Mouse (Mus musculus) spleen, adult 2 months (tissue): ENCODE data around the gene Syngr3. TPM values are rescaled to one million over a fixed set of nuclear protein-coding genes. Genes with fewer than 3 reads are reported as not detected.
"Not testable (repeated sequence)": the region's sequence is repeated elsewhere in the genome, so short reads cannot be mapped to it uniquely, and the experiment has no call there.

Source experiments
- DNase-seq, 2 experiments: peaks; one replicate each; pipeline versions ENCODE4 v3.0.0 to v3.0.0-alpha.2; 2012 to 2021; ENCODE audit warnings: low spot score in 2 of 2, low read depth in 1 of 2
- H3K27ac ChIP-seq: fragments of 200-500 bp; 2 replicates; pipeline ENCODE4 v1.5.1; 2012; ENCODE audit warnings: low read length, inconsistent platforms; ENCODE audit not compliant: insufficient read depth
- H3K27me3 ChIP-seq: fragments of 200-500 bp; 2 replicates; pipeline ENCODE4 v1.6.1; 2012; ENCODE audit warnings: mild to moderate bottlenecking, moderate library complexity, low read length, inconsistent platforms; ENCODE audit not compliant: control insufficient read depth, insufficient read depth
- H3K36me3 ChIP-seq: fragments of 200-500 bp; 2 replicates; pipeline ENCODE4 v1.6.1; 2012; ENCODE audit warnings: mild to moderate bottlenecking, low read length, inconsistent platforms; ENCODE audit not compliant: control insufficient read depth, insufficient read depth
- H3K4me1 ChIP-seq: fragments of 200-500 bp; 2 replicates; pipeline ENCODE4 v1.6.1; 2011; ENCODE audit warnings: inconsistent platforms; ENCODE audit not compliant: control insufficient read depth, insufficient read depth, insufficient read length
- H3K4me3 ChIP-seq: fragments of 200-500 bp; 2 replicates; pipeline ENCODE4 v1.5.1; 2011; ENCODE audit warnings: mild to moderate bottlenecking, inconsistent platforms; ENCODE audit not compliant: insufficient read depth, insufficient read length; ENCODE audit errors: extremely low read depth
- CTCF ChIP-seq: fragments of 200-500 bp; IDR thresholded peaks from 2 replicates; pipeline ENCODE4 v1.5.1; 2011; ENCODE audit warnings: mild to moderate bottlenecking, inconsistent platforms; ENCODE audit not compliant: insufficient read depth, insufficient read length, insufficient replicate concordance; ENCODE audit errors: extremely low read depth
- POLR2A ChIP-seq: fragments of 200-500 bp; IDR thresholded peaks from 2 replicates; pipeline ENCODE4 v1.6.1; 2011; ENCODE audit warnings: low read depth, low read length, inconsistent platforms
- WGBS: fragments of 180-500 bp; shearing (Covaris S2); methylation state at CpG from one replicate; pipeline ENCODE4 v1.1.7; 2018; 5-methylcytosine and 5-hydroxymethylcytosine counted together
- polyA plus RNA-seq: library from polyadenylated mRNA; depleted of rRNA; stranded (reverse); fragments of >200 nt; gene quantifications from 2 replicates; pipeline ENCODE4 v1.2.3, GENCODE M21; 2012

Gene Syngr3
- polyA plus RNA-seq, 1 experiment, result 0.23 TPM

- WGBS, result 11% methylated on average over 8 of the region's 8 CpGs
- DNase-seq, result no peak
- H3K4me3 ChIP-seq, result peak overlapping the region; percentile 76
- no peaks in the 10 kb centered on the region for H3K36me3 ChIP-seq
- H3K4me1 ChIP-seq, result peaks cover 12% of the 10 kb centered on the region; the same call in 1 of the 2 replicates
- H3K27ac ChIP-seq, result no peak overlapping the region
- TF ChIP-seq CTCF (no peak), POLR2A (no peak)
- no peaks in the 10 kb centered on the region for H3K27me3 ChIP-seq
Observed at GRCm38 (mm10) chr17:24670246-24670844, 19.4 kb downstream of the Syngr3 start.

- peaks cover 12% of the 10 kb centered on the region; the same call in 1 of the 2 replicates for H3K4me1 ChIP-seq
- peak; percentile 41; the same call in 1 of the 2 replicates for TF ChIP-seq POLR2A
- TF ChIP-seq CTCF, result no peak
- H3K27me3 ChIP-seq, result no peaks in the 10 kb centered on the region
- peak; percentile 86 to 94 for DNase-seq
- peak within 1 kb of the TSS; percentile 76 for H3K4me3 ChIP-seq
- H3K27ac ChIP-seq, result peak within 1 kb of the TSS; percentile 58
- 1% methylated on average over 76 of the region's 80 CpGs for WGBS
- no peaks in the 10 kb centered on the region for H3K36me3 ChIP-seq
Observed at GRCm38 (mm10) chr17:24669545-24670245, 20.1 kb downstream of the Syngr3 start, which contains the start of gene Zfp598. TSS of gene Zfp598 (plus strand) at chr17:24669687.

- H3K4me1 ChIP-seq, result peaks cover 12% of the 10 kb centered on the region; the same call in 1 of the 2 replicates
- DNase-seq, result not testable (repeated sequence)
- WGBS, result 8% methylated on average over 15 of the region's 15 CpGs
Observed at GRCm38 (mm10) chr17:24669214-24669544, 20.6 kb downstream of the Syngr3 start.

GRCm38 (mm10) chr17:24667416-24667815 is 22.3 kb downstream of the Syngr3 start:
- WGBS, result 17% methylated on average over 6 of the region's 6 CpGs
- no peak for TF ChIP-seq POLR2A
- peak; percentile 41; the same call in 1 of the 2 replicates for TF ChIP-seq CTCF
- peak; percentile 52 to 71 for DNase-seq

More at GRCm38 (mm10) chr17:24669214-24669544, 20.6 kb downstream of the Syngr3 start:
- peak overlapping the region; percentile 46; the same call in 1 of the 2 replicates for H3K27ac ChIP-seq
- peak overlapping the region; percentile 49 for H3K4me3 ChIP-seq
- not testable (repeated sequence) for H3K36me3 ChIP-seq, H3K27me3 ChIP-seq

GRCm38 (mm10) chr17:24667011-24667410 is 22.7 kb downstream of the Syngr3 start:
- WGBS, result 78% methylated on average over 7 of the region's 7 CpGs
- H3K4me1 ChIP-seq, result peaks cover 10% of the 10 kb centered on the region; the same call in 1 of the 2 replicates
- DNase-seq, H3K27me3 ChIP-seq, H3K27ac ChIP-seq, H3K4me3 ChIP-seq, H3K36me3 ChIP-seq: not testable (repeated sequence)

More at GRCm38 (mm10) chr17:24667416-24667815, 22.3 kb downstream of the Syngr3 start:
- Histone ChIP-seq H3K27me3 (no peaks in the 10 kb centered on the region), H3K27ac (no peak overlapping the region), H3K36me3 (no peaks in the 10 kb centered on the region), H3K4me3 (no peak overlapping the region), H3K4me1 (peaks cover 12% of the 10 kb centered on the region; the same call in 1 of the 2 replicates)

GRCm38 (mm10) chr17:24658017-24658758 is 31.6 kb downstream of the Syngr3 start, which contains the start of gene Npw:
TSS of gene Npw (minus strand) at chr17:24658457.
- no peaks in the 10 kb centered on the region for H3K36me3 ChIP-seq
- peaks cover 6% of the 10 kb centered on the region; the same call in 1 of the 2 replicates for H3K4me1 ChIP-seq
- H3K4me3 ChIP-seq, result peak within 1 kb of the TSS; percentile 26; the same call in 1 of the 2 replicates
- H3K27me3 ChIP-seq, result peaks cover 10% of the 10 kb centered on the region
- 6% methylated on average over 47 of the region's 47 CpGs for WGBS
- H3K27ac ChIP-seq, result no peak within 1 kb of the TSS
- DNase-seq, result no peak
- no peak for TF ChIP-seq CTCF
- no peak for TF ChIP-seq POLR2A

- TF ChIP-seq CTCF (no peak), POLR2A (no peak)
Observed at GRCm38 (mm10) chr17:24654969-24655368, 34.8 kb downstream of the Syngr3 start.

More at GRCm38 (mm10) chr17:24654969-24655368, 34.8 kb downstream of the Syngr3 start:
- WGBS, result 81% methylated on average over 4 of the region's 4 CpGs
- no peak for DNase-seq
- peaks cover 6% of the 10 kb centered on the region; the same call in 1 of the 2 replicates for H3K4me1 ChIP-seq
- H3K27me3 ChIP-seq, result peaks cover 15% of the 10 kb centered on the region
- H3K4me3 ChIP-seq, result no peak overlapping the region
- no peak overlapping the region for H3K27ac ChIP-seq
- H3K36me3 ChIP-seq, result no peaks in the 10 kb centered on the region
